Mouse (Mus musculus) mature B cell (primary cell): ENCODE results near the gene Itga9.

Experiments used
- in situ Hi-C: fragments of 300-500 bp; cut with MboI; formaldehyde crosslinking; loops from 2 replicates; pipeline ENCODE4 v1.14.3; 2019

The Itga9 gene

DNA sequence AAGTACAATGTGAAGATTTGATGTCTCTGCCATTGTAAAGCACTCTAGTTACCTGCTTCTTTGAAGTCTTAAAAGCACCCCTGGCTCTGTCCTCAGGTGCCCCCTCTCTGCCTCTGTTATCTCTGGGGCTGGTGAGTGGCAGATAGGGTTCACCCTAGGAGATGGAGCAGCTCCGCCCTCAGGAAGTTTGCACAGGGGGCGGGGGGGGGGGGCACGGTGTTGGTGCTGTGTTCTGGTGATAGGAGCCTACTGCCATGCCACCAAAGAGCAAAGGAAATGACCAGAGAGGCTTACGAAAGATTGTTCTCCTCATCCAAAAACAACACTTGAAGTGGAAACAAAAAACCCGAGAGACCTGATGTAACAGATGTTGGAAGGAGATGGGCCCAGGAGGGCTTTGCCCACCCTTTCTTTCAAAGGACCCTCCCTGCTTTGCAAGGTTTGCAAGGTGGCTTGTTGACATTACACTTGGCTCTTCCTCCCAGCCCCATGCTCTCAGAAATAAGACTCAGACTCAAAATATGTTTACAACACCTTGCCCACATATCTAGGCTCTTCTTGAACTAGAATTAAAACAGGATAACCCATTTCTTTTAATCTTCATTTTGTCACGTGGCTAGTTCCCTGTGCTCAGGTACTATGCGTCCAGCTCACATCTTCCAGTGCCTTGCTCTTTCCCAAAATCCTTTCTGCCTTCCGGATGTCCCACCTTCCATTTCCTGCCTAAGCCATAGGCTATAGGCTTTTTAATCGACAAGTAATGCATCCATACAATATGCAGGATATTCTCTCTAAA, 79.9 kb downstream of the Itga9 start:
- in situ Hi-C loops = no loop called here

DNA sequence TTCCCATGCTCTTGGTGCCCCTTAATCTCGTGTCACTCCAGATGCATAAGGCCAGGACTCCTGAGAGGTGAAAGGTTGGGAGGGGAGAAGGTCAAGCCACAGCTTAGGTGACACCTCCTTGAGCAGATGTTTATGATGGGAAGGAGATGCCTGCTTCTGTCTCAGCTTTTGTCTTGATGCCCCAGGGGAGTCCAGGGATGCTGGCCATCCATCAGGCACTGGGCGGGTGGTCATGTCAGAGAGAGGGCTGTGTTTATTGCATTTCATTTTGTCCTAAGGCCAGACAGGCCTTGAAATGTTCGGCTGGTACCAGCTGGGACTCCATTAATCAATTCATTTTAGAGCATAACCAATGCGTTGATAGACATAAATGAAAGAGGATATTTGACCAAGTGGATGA, 81.8 kb downstream of the Itga9 start:
- in situ Hi-C loops = no loop called here

DNA sequence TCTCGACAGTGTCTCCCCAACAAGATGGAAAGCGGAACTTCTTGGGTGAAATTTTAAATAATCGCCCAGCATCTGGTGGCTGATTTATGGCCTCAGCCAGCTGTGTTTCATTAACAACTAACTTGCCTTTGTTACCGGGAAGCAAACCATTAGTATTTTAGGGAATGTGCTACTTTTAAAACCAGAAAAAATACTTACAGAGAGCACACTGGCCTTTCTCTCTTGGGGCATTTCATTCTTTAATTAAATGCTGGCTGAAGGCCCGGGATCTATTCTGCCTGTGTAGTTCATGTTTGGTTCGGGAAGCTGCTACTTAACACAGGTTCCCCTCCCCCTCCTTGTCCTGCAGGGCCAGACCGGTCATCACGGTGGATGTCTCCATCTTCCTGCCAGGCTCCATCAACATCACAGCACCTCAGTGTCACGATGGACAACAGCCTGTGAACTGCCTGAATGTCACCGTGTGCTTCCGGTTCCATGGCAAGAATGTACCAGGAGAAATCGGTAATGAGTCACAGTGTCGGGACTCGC, 82.5 kb downstream of the Itga9 start:
- in situ Hi-C loops = no loop called here

DNA sequence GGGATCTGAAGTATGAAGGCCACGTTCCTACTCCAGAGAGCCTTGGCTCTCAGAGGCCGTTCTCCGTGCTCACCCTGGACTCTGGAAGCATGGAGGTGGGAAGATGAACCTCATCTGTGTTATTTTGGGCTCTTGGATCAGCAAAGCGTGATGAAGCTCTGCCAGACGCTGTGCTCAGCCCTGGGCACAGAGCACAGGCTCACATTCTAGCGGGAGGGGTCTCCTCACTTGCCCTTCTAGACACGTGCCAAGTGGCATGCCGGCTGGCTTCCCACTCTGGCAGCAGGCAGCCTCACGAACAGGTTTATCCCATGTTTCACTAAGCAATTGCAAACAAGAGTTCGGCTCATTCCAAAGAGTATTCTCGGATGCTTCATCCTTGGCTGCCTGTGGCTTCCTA, 86.8 kb downstream of the Itga9 start:
- in situ Hi-C loops = no loop called here

DNA sequence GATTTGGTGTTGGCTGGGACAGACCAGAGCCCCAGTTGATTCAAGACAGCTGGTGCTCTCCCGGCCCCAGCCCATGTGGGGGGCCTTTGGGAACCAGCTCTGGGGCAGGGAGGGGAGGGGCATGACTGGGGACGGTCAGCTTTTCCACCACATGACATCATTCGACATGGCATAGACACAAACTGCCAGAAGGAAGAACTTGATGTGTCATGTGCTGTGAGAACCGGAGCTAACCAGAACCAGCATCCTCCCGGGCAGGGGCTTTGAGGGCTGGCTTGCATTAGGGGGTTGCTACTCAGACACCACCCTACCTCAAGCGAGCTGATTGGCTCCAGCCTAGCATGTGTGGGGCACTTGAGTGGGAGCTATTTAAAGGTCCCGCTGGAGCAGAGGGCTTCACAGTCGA, 87.9 kb downstream of the Itga9 start:
- in situ Hi-C loops = no loop called here

DNA sequence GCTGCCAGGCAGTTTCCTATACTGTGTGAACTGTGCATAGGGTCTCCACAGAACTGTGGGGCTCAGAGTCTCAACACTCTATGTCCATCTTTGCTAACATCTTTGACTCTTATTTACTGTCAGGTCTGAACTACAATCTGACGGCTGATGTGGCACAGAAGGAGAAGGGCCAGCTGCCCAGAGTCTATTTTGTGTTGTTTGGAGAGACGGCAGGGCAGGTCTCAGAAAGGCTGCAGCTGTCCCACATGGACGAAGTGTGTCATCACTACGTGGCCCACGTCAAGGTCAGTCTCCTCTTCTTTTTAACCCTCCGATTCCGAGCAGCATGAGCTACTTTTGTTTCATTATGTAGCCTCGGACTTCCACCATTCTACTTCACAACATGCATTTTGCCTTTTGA, 91.7 kb downstream of the Itga9 start:
- in situ Hi-C loops = no loop called here

DNA sequence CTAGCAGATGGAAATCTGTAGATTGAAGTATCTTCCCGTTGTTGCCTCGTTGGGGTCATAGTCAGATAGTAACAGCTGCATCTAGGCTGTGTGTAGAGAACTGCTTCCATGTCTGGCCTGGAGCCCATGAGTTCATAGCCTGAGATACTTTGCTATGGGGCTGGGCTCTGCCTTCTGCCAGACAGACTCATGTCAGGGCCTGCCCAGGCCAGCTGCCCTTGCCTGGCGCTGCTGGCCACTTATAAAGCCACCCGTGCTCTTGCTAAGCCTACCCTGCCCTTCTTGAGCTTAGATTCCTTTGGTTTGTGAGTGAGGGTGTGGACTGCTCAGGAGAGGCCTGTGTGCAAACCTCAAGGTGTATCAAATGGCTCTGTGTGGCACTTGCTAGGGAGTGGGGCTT, 93.2 kb downstream of the Itga9 start:
- in situ Hi-C loops = no loop called here

DNA sequence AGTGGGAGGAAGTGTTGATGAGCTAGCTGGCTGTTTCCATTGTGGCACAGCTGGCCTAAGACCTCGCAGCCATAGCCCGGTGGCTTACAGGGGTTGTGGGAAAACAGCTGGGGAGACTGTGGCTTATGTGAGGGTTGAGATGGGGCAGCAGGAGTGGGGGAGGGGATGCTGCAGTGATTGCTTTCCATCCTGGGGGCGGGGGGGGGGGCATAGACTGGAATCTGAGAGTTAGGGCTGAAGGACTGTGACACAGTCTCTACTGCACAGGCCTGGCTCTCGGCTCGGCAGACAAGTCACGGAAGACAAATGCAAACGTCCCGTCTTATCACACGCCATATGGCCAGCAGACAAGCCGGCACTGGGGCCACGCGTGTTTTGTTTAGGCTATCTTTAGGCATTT, 94.4 kb downstream of the Itga9 start:
- in situ Hi-C loops = no loop called here

DNA sequence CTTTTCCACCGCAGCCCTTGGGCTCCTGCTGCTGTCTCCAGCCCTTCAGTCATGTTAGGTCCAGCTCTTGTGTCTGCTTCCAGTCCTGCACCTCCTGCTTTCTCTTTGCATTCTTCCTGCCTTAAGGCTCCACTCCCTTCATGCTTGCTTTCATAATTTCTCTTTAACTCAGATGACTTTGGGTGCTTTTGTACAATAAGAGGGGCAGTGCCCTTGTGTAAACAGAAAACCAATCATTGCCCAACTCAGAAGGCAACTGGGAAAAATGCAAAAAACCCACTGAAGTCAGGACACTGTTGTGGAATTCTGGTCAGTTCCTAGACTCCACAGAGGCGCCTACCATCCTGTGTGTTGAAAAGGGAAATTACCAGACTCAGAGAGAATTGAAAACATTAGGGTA, 95.3 kb downstream of the Itga9 start:
- in situ Hi-C loops = no loop called here

DNA sequence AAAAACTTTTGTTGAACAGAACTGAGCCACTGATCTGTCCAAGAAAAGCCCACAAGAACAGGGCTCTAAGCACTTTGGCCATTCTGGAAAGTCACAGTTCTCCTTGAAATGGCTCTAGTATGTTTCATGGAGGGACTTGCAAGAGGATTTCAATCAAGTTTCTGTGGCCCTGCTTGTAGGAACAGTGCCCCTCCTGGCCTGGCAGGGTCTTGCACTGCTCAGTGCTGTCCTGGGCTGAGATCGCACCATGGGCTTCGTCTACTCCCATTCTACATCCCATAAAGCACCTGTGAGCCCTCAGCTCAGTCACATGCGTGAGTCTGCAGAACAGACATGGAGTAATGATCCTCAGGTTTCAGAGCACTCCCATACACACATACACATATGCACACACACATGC, 96.7 kb downstream of the Itga9 start:
- in situ Hi-C loops = no loop called here

DNA sequence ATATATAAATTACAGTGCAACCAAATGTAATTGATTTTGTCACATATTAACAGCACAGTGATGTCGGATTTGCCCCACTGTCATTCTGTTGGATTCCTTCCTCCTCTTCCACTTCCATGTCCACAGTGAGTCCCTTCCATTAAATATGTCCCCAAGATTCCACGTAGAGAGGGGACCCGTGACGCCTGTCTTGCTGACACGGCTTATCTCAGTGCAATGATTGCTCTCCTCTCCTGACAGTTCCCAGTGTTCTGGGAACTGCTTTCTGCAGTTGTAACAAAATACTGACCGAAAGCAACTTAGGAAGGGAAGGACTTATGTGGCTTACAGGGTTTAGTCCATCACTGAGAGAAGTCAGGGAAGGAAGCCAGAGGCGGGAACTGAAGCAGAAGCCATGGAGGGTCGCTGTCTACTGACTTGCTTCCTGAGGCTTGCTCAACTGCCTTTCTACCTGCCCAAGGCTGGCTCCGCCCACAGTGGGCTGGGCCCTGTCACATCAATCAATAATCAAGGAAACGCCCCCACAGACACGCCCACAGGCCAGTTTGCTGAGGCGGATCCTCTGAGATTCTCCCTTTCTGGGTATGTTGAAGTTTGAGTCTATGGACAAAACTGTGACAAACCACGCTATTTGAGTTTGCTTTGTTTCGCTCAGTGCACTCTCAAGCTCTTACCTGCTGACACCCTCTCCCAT, 99.0 kb downstream of the Itga9 start:
- in situ Hi-C loops = no loop called here

DNA sequence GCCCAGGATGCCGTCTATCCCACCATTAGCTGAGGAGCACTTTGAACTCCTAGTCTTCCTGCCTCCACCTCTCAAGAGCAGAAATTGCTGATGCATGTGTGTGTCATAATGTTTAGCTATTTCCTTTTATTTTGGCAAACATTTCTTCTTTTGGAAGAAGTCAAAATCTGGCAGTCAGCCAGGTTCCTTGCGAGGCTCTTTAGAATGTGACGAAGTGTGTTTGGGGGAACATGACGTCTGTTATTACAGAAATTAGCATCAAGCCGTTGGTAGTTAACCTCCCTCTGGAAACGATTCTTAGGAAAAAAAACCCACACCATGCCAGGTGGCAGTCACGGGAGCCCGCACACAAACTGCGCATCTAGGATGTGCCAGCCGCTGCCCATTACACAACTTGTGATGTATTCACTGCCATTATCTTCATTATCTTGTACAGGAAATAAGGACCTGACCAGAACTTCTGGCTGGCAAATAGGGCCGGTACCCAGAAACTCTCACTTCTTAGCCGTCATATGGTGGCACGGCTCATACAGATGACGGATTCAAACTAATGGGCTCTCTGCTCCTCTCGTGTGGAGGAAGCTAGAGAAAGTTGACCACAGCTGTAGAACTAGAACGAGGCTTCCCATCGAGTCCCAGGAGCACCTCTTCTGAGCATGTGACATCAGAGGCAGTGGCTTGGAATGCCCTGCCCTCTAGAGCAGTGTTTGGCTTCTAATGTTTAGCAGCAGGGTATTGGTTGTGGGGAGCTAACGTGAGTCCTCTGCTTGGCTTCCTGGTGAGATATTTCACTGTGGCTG, 99.9 kb downstream of the Itga9 start:
- in situ Hi-C loops = no loop called here

DNA sequence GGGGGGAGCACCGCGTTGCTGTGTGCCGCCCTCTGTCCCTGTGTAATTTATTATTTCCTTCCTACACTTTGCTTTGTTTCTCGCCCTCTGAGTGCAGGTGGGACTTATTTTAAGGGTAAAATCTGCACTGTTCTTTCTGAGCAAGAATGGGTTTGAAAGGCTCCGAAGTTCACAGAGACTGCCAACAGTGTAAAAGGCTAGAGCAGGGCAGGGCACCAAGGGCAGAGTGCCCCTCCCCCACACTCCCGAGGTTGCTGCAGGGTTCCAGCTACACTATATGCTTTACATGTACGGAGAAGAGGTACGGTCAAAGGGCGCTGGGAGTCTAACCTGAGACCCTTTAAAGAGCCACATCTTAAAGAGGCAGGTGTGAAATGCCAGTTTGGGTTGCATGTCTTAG, 104.1 kb downstream of the Itga9 start:
- in situ Hi-C loops = no loop called here

DNA sequence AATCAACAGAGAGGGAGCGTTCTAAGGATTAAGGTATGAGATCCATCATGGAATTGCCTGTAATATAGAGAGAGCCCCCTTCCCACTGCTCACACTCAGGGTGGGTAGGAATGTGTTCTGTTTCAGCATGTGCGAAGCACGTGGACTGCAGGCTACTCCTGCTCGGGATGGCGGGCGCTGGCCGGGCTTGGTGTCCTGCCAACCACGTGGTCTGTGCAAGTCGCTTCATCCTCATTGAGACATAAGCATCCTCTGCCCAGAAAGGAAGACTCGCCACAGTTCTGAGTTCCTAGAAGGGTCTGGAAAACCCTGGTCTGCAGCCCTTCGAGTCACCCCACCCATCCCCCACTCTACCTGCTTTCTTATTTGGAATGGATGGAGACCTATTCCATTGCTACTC, 105.3 kb downstream of the Itga9 start:
- in situ Hi-C loops = no loop called here

DNA sequence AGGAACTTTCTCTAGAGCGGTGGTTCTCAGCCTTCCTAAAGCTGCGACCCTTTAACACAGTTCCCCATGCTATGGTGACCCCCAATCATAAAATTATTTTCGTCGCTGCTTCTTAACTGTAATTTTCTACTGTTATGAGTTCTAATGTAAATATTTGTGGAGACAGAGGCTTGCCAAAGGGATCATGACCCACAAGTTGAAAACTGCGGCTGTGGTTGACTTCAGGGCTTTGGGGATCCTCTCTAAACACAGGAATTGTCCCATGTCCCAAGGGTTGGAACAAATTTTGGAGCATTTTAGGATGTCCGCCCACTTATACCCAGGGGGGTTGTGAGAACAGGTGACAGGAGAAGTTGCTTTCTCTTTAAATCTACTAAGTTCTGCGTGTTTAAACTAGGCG, 107.0 kb downstream of the Itga9 start:
- in situ Hi-C loops = no loop called here

DNA sequence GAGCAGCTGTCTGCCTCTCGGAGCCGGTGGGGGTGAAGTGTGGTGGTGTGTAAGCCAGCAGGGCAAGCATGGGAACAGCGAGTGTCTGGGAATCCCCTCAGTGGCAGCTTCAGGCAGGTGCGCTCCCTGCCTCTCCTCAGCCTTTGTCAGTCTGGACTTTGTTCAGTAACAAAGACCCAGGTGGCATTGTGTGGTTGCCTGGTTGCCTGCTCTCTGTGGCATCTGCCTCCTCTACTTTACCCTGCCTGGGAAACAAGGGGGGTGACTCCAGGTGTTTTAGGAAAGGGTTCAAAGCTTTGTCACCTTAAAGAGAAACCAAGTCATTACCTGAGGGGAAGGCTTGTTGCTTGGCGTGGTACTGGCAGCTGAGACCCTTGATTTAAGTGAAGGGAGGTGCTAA, 108.0 kb downstream of the Itga9 start:
- in situ Hi-C loops = no loop called here

DNA sequence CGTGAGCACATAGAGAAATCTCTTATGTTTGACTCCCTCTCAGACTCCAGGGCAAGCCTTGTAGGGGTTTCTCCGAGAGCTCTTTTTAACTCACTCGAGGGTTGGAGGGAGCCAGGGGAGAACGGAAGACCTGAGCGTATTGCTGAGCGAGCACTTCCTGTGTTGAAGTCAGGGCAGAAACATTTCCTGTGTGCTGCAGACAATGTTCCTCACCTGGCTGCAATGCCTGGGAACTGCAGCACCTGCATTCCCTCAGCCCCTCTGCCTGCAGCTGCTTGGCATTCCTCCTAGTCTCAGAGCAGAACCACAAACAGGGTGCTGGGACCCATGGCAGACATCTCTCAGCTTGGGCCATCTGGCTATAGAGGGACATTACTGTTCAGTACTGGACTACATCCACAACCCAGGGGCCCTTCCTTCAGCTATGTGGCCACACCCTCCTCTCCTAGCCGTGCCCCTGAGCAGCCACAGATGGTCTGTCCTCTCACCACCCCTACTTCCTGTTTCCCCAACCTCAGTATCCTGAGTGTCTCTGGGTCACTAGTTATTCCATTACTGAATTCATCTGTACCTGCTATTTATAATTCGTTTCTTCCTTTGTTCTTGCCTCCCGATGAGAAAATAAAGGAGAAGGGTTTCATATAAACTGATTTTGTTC, 109.6 kb downstream of the Itga9 start:
- in situ Hi-C loops = no loop called here

DNA sequence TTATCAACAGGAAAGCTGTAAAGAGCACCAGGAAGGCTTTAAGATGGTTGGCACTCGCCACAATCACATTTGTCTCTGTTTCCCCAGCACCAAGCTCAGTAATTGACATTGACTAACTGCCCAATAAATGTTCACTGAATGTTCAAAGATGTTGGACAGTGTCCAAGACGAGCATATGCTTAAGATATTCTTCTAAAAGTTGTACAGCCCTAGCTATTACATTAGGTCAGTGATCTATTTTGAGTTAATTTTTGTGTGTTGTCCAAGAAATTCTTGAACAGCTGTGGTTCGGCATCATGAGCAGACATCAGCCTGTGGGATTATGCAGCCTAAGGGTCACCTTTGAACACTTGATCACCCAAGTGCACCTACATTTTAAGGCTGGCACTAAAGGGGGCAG, 110.9 kb downstream of the Itga9 start:
- in situ Hi-C loops = no loop called here

DNA sequence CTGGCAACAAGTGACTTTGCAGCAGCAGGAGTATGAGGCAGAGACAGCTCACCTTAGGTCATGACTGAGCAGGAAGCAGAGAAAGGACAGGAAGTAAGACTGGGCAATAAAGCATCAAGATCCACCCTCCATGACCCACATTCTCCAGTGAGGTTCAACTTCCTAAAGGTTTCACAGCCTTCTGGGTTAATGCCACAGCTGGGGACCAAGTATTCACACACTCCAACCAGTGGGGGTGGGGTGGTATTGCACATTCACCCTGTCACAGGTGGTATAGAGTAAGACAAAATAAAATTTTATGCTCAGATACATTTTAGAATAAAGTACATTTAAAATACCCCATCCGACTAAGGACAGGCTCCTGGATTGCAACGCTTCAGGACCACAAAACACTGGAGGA, 112.0 kb downstream of the Itga9 start:
- in situ Hi-C loops = no loop called here

DNA sequence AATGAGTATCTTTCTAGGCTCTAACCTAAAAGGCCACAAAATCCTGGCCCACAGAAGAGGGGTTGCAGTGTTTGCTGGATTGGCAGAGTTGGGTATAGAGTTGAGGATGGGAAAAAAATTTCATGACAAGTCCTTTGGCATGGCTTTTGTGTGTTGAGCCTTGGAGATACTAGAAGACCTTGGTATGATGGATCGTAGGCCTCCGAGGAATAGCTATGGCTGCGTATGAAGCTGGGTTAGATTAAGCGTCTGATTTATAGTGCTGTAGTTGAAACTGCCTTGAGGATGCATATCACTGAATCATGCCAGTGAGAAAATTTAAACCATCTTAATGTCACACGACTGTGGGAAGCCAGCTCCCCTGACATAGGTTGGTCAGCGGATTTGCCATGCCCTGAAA, 114.6 kb downstream of the Itga9 start:
- in situ Hi-C loops = no loop called here

DNA sequence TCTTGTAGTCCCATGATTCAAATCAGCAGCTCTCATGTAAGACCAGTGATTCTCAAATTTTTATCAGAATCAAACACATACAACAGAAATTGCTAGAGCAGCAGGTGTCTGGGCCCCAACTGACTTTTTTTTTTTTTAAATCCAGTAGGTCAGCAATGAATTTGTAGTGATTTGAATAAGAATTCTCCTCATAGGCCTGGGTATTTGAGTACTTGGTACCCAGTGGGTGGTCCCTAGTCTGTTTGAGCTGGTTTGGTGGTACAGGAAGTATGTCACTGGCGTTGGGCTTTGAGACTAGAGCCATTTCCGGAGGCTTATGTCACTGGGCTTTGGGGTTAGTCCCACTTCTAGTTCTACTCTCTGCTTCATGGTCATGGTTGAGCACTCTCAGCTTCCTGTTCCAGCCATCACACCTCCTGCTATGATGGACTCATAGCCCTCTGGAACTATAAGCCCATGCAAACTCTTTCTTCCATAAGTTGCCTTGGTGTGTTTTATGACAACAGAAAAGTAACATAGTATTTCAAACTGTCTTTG, 116.4 kb downstream of the Itga9 start:
- in situ Hi-C loops = no loop called here

DNA sequence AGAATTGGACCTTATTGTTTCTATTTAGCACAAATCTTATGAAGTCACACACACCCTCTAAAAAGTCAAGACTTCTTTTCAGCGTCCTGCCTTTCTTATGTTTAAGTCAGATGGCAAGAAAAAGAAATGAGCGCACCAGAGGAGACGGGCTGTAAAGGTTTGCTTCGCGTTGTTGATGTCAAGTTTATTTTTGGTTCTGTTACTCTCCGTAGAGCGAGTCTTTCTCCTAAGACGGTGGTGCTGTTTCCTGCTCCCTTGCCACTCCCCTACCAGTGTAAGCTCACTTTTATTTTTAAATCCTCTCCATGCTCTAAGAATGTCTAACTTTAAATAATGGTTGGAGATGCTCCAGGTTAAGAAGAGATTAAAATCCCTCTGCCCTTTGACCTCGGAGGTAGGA, 118.6 kb downstream of the Itga9 start:
- in situ Hi-C loops = no loop called here
